In genomic region chr9:120723026-120723425, GRCm38 (mm10) we compare ENCODE assay signal across 12 mouse cellular contexts.
"Had no signal": no experiment of that assay in that cellular context is flagged by ENCODE, and none has a peak within 500 bp of the region (broad histone marks: within the 10 kb centered on the region; RNA-seq: fewer than 3 reads in every experiment).

No protein-coding gene starts in this region.

- H3K36me3 ChIP-seq: limb, embryonic 12.5 days; liver, embryonic 13.5 days; midbrain, embryonic 13.5 days; neural tube, embryonic 15.5 days had no signal

- H3K27ac ChIP-seq: limb, embryonic 12.5 days; liver, embryonic 13.5 days; midbrain, embryonic 13.5 days; neural tube, embryonic 15.5 days had no signal

- DNase-seq: kidney, postnatal 10 days; layer of hippocampus, postnatal 36 days; liver; liver, embryonic 13.5 days; lung, adult 18-20 months; right cerebral cortex, adult 18-20 months; right cerebral cortex, postnatal 25 days; thymus, postnatal 4 days had no signal

- H3K4me1 ChIP-seq: limb, embryonic 12.5 days; midbrain, embryonic 13.5 days; neural tube, embryonic 15.5 days had no signal

- H3K4me3 ChIP-seq: limb, embryonic 12.5 days; liver, embryonic 13.5 days; midbrain, embryonic 13.5 days; myocyte; neural tube, embryonic 15.5 days had no signal

- H3K9me3 ChIP-seq: neural tube, embryonic 15.5 days had no signal

- H3K27me3 ChIP-seq: limb, embryonic 12.5 days; liver, embryonic 13.5 days; midbrain, embryonic 13.5 days; neural tube, embryonic 15.5 days had no signal
